ENCODE assay signal across 8 mouse cellular contexts in genomic region chr17:80127331-80128251, GRCm38 (mm10). TPM values are rescaled to one million over a fixed set of nuclear protein-coding genes. Genes with fewer than 3 reads are reported as not detected.
DNase-seq lines count a peak whose midpoint lies in the region; ATAC-seq lines count a peak whose summit lies in the region.

Galm (plus strand) TSS chr17:80127471.

- peak within 1 kb of the TSS; percentile 17; the same call in 1 of the 2 replicates for H3K27ac ChIP-seq in hindbrain, embryonic 12.5 days

- H3K4me1 ChIP-seq in hindbrain, embryonic 12.5 days = peaks cover 9% of the 10 kb centered on the region

- peak within 1 kb of the TSS; percentile 59 for H3K9ac ChIP-seq in hindbrain, embryonic 12.5 days

- peak within 1 kb of the TSS; percentile 77 for H3K4me2 ChIP-seq in hindbrain, embryonic 12.5 days (replicated peaks)

- DNase-seq in T-cell, adult 2 months (ENCODE audit: low spot score) = peak; percentile 39
- peak; percentile 54 to 56 for DNase-seq in cerebellum, postnatal 10 days
- peak; percentile 19 to 75 for DNase-seq in frontal cortex, adult 2 months (ENCODE audit: extremely low spot score in 1 of 2, low spot score in 1 of 2)
- peak; percentile 49 for DNase-seq in layer of hippocampus, adult 9-11 months
- DNase-seq in lung, postnatal 10 days = peak; percentile 83
- peak; percentile 62 for DNase-seq in ovary, postnatal 14 days (ENCODE audit: low spot score)
- peak; percentile 41 for DNase-seq in urinary bladder, adult 2 months (ENCODE audit: low spot score)

- no peaks in the 10 kb centered on the region for H3K9me3 ChIP-seq in hindbrain, embryonic 12.5 days (replicated peaks)

- no peaks in the 10 kb centered on the region for H3K27me3 ChIP-seq in hindbrain, embryonic 12.5 days

- H3K36me3 ChIP-seq in hindbrain, embryonic 12.5 days = no peaks in the 10 kb centered on the region

- peak within 1 kb of the TSS; percentile 45 for H3K4me3 ChIP-seq in hindbrain, embryonic 12.5 days

- peak; percentile 76 for ATAC-seq in hindbrain, embryonic 12.5 days (ENCODE audit: low FRiP score)

- WGBS in hindbrain, embryonic 12.5 days = 7% methylated on average over 30 of the region's 30 CpGs

RNA-seq across cellular contexts. Expression of gene Galm, which starts in this region (rescaled TPM):
- 2.4 and 2.6 TPM in 2 replicates for polyA plus RNA-seq in frontal cortex, adult 2 months (2012; rRNA removed)
- polyA plus RNA-seq in hindbrain, embryonic 12.5 days (2016; fragmentation: Nextera tagmentation; extraction: Ambion mirVana) = 8.5 and 9.1 TPM in 2 replicates
- polyA plus RNA-seq in urinary bladder, adult 2 months (2012; rRNA removed) = 10.7 and 12.7 TPM in 2 replicates

Comparison
In these comparisons a context has a peak if more than half of its experiments do, and no peak if none do; other contexts are left out.
1. Peak in every context shown above with its lines: DNase-seq, ATAC-seq, H3K4me3 ChIP-seq and H3K27ac ChIP-seq.